Mouse (Mus musculus) liver, embryonic 11.5 days (tissue): ENCODE measurements around the gene Amer1. TPM values are rescaled to one million over a fixed set of nuclear protein-coding genes. Genes with fewer than 3 reads are reported as not detected.
A peak's percentile ranks its signal among the peaks of the same experiment; 100 is the strongest.

ENCODE experiments used
- ATAC-seq: fragments of 200-750 bp; cut with Nextera tagmentation; replicated peaks from 2 replicates; pipeline ENCODE4 v1.8.0; 2017; ENCODE audit warnings: moderate number of reproducible peaks, mild to moderate bottlenecking, moderate TSS enrichment, moderate library complexity; ENCODE audit not compliant: low FRiP score
- DNase-seq: peaks from one replicate; pipeline ENCODE4 v3.0.0-alpha.2; 2017; ENCODE audit warnings: low spot score
- H3K27ac ChIP-seq: fragments of 300-500 bp; sonication (generic); 2 replicates; pipeline ENCODE4 v1.5.1; 2014; ENCODE audit warnings: mild to moderate bottlenecking, low read depth, low read length, control low read depth
- H3K27me3 ChIP-seq: fragments of 300-500 bp; sonication (generic); replicated peaks from 2 replicates; pipeline ENCODE4 v1.6.1; 2014; ENCODE audit warnings: low read length, mixed read lengths; ENCODE audit not compliant: control insufficient read depth, insufficient read depth
- H3K36me3 ChIP-seq: fragments of 300-500 bp; sonication (generic); 2 replicates; pipeline ENCODE4 v1.6.1; 2014; ENCODE audit warnings: mild to moderate bottlenecking, low read length, moderate library complexity, mixed read lengths; ENCODE audit not compliant: control insufficient read depth, insufficient read depth
- H3K4me1 ChIP-seq: fragments of 300-500 bp; sonication (generic); replicated peaks from 2 replicates; pipeline ENCODE4 v1.6.1; 2014; ENCODE audit warnings: low read length, mixed read lengths; ENCODE audit not compliant: control insufficient read depth, insufficient read depth
- H3K4me2 ChIP-seq: fragments of 300-500 bp; sonication (generic); 2 replicates; pipeline ENCODE4 v1.6.1; 2014; ENCODE audit warnings: mild to moderate bottlenecking, control low read depth, moderate library complexity
- H3K4me3 ChIP-seq: fragments of 300-500 bp; sonication (generic); 2 replicates; pipeline ENCODE4 v1.5.1; 2014; ENCODE audit warnings: low read depth, low read length, control low read depth
- H3K9ac ChIP-seq: fragments of 300-500 bp; sonication (generic); 2 replicates; pipeline ENCODE4 v1.6.1; 2014; ENCODE audit warnings: low read depth, low read length, control low read depth
- H3K9me3 ChIP-seq: fragments of 300-500 bp; sonication (generic); 2 replicates; pipeline ENCODE4 v1.6.1; 2016; ENCODE audit warnings: low read length, inconsistent platforms, mixed read lengths; ENCODE audit not compliant: control insufficient read depth
- WGBS: fragments of 180-500 bp; shearing (Covaris S2); extraction: QIAGEN DNeasy Blood & Tissue Kit; methylation state at CpG from one replicate; pipeline ENCODE4 v1.1.7; 2014; 5-methylcytosine and 5-hydroxymethylcytosine counted together
- polyA plus RNA-seq: library from polyadenylated mRNA; unstranded; fragments of >200 nt; fragmentation: Nextera tagmentation; extraction: Ambion mirVana; gene quantifications from 2 replicates; pipeline ENCODE4 v1.2.1, GENCODE M21; 2014

Amer1 gene
- 5.5 and 6.1 TPM in 2 replicates for polyA plus RNA-seq

DNA sequence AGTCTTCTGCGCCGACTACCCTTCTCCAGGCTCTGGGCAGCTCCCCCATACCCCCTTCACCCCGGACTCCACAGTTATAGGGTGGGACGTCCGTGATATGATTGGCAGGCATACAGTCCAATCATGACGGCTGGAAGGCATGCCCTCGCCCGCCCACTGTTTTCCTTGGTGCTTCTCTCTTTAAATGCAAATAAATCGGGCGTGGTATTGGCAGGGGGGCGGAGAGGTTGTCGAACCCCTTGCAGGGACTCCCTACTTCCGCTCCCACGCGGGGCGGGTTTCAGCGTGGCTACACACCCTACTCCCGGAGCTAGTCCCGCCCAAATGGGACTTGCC, at the start of gene Amer1:
Amer1 (minus strand) TSS at position 97 of the 336 bp plus-strand sequence.
- Histone ChIP-seq H3K9me3 (no peaks in the 10 kb centered on the region), H3K27me3 (no peaks in the 10 kb centered on the region), H3K36me3 (no peaks in the 10 kb centered on the region), H3K4me3 (peak within 1 kb of the TSS; percentile 64), H3K4me1 (no peaks in the 10 kb centered on the region; the same call in 1 of the 2 replicates), H3K27ac (peak within 1 kb of the TSS; percentile 85), H3K9ac (peak within 1 kb of the TSS; percentile 66), H3K4me2 (peak within 1 kb of the TSS; percentile 73)
- WGBS: 9% methylated on average over 19 of the region's 19 CpGs
- DNase-seq: peak; percentile 82
- ATAC-seq: peak; percentile 95

DNA sequence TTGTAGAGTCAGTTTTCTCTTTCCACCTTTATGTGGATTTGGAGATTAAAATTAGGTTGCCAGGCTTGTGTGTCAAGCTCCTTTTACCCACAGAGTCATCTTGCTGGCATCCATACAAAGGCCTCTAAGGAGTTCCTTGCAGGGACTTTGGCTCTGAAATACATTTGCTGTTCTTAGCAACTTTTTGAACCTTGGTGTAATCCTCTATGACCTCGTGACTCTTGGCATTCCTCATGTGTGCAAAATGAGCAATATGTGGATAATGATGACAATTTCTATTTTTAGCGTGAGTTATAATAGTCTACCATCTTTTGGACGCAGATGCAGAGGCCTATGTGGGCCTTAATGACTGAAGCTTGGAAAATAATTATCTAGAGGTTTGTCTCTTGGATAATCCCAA, 12.5 kb upstream of the Amer1 start:
- no peak overlapping the region for H3K4me2 ChIP-seq
- no peaks in the 10 kb centered on the region for H3K9me3 ChIP-seq
- no peaks in the 10 kb centered on the region for H3K36me3 ChIP-seq
- H3K9ac ChIP-seq: no peak overlapping the region
- H3K27me3 ChIP-seq: no peaks in the 10 kb centered on the region
- H3K4me1 ChIP-seq: no peaks in the 10 kb centered on the region
- H3K27ac ChIP-seq: no peak overlapping the region
- DNase-seq: no peak
- ATAC-seq: no peak
- WGBS: 76% methylated on average over 3 of the region's 3 CpGs
- H3K4me3 ChIP-seq: no peak overlapping the region

DNA sequence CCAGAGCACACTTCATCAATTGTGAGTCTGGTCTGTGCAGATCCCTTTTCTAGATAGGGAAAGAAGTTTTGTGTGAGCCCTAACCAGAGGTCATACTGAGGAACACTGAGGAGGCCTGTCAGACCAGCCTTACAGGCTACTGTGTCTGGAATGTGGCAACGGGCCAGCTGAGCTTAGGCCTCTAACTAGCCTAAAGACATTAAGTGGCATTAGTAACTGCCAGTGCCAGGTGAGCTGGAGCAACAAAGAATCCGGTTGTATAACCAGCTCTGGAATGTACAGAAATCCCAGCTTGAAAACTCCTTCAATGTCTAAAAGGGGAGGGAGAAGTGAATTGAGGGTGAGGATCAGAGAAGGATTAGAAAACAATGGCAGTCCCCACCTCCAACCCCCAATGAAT, 1.2 kb upstream of the Amer1 start:
- no peak for ATAC-seq

DNA sequence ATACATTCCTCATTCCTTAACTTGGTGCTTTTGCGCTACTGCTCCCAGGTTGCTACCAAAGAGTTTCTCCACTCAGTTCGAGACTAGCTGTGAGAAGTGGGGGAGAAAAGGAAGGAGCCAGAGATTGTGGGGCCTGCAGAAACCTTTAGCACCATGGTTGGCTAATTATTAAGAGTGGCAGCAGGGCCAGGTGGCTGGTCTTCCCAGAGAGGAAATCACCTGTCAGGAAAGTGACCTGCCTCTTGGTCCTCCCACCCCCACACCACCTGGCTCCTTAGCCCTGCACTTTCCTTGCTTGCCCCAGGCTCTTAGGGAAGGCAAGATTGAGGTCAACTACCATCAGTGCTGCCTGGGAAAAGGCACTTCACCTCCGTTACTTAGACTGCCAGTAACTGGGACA, 469 bp upstream of the Amer1 start:
- Histone ChIP-seq H3K9ac (peak overlapping the region; percentile 26; the same call in 1 of the 2 replicates), H3K27me3 (no peaks in the 10 kb centered on the region), H3K4me3 (peak overlapping the region; percentile 64), H3K4me1 (no peaks in the 10 kb centered on the region; the same call in 1 of the 2 replicates), H3K36me3 (no peaks in the 10 kb centered on the region), H3K9me3 (no peaks in the 10 kb centered on the region), H3K27ac (no peak overlapping the region), H3K4me2 (peak overlapping the region; percentile 44)
- DNase-seq: no peak
- 49% methylated on average over 3 of the region's 3 CpGs for WGBS
- ATAC-seq: no peak

More for the DNA sequence above, 1.2 kb upstream of the Amer1 start:
- Histone ChIP-seq H3K27ac (no peak overlapping the region), H3K36me3 (no peaks in the 10 kb centered on the region), H3K4me2 (no peak overlapping the region), H3K27me3 (no peaks in the 10 kb centered on the region), H3K9ac (no peak overlapping the region), H3K4me1 (no peaks in the 10 kb centered on the region; the same call in 1 of the 2 replicates), H3K9me3 (no peaks in the 10 kb centered on the region), H3K4me3 (no peak overlapping the region)
- no peak for DNase-seq
- WGBS: 75% methylated on average over 2 of the region's 2 CpGs

DNA sequence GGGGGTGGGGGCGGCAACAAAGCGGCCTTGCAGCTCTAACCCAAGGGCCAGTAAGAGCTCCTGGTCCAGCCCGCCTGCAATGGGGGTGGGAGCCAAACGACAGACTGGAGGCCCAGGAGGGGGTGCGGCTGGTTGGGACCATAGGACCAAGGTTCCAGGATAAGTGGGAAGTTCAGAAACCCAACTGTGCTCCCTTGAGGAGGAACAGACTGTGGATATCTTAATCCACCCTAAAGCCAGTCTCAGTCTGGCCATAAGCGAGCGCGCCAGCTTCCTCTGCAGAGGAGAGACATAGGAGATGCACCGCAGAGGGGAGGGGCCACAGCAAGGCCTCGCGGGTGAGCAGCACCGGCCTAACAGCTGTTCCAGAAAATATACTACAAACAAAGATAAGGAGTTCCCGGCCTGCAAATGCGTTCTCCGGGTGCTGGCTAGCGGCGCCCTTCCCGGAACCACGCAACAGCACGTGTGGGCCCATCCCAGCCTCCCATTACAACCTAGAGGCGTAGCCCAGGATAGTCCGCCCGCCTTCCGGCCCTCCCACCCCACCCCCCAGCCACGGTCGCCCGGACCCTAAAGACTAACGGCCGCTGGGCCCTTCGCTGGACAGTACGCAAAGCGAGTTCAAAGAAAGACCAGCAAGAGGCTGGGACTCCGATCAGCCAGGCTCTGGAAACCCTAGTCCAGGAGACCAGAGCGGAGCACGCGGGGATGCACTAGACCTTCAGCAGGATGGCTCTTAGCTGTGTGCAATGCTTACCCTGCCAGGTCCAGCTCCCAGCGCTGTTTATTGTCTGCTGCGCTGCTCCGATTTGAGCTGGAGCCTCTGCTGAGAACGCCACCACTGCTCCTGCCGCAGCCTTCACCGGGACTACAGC, 535 bp downstream of the Amer1 start:
- H3K9ac ChIP-seq: peak overlapping the region; percentile 66
- peak overlapping the region; percentile 64 for H3K4me3 ChIP-seq
- DNase-seq (peak; percentile 75), ATAC-seq (peak; percentile 82)
- no peaks in the 10 kb centered on the region for H3K9me3 ChIP-seq
- peak overlapping the region; percentile 73 for H3K4me2 ChIP-seq
- H3K4me1 ChIP-seq: no peaks in the 10 kb centered on the region; the same call in 1 of the 2 replicates
- 17% methylated on average over 40 of the region's 42 CpGs for WGBS
- H3K27me3 ChIP-seq: no peaks in the 10 kb centered on the region
- H3K27ac ChIP-seq: peak overlapping the region; percentile 85
- H3K36me3 ChIP-seq: no peaks in the 10 kb centered on the region

- Histone ChIP-seq H3K9ac (peak overlapping the region; percentile 66), H3K4me3 (peak overlapping the region; percentile 64), H3K4me1 (no peaks in the 10 kb centered on the region; the same call in 1 of the 2 replicates), H3K27ac (no peak overlapping the region), H3K9me3 (no peaks in the 10 kb centered on the region), H3K36me3 (no peaks in the 10 kb centered on the region), H3K4me2 (peak overlapping the region; percentile 73), H3K27me3 (no peaks in the 10 kb centered on the region)
- WGBS: 42% methylated on average over 12 of the region's 12 CpGs
- DNase-seq (no peak), ATAC-seq (no peak)
Observed at GRCm38 (mm10) chrX:95443390-95443789, 1.3 kb downstream of the Amer1 start.

- H3K9me3 ChIP-seq: no peaks in the 10 kb centered on the region
- H3K4me1 ChIP-seq: no peaks in the 10 kb centered on the region; the same call in 1 of the 2 replicates
- no peaks in the 10 kb centered on the region for H3K36me3 ChIP-seq
- no peaks in the 10 kb centered on the region for H3K27me3 ChIP-seq
- DNase-seq: no peak
- H3K9ac ChIP-seq: no peak overlapping the region
- H3K4me2 ChIP-seq: no peak overlapping the region
- no peak overlapping the region for H3K4me3 ChIP-seq
- no peak for ATAC-seq
- no peak overlapping the region for H3K27ac ChIP-seq
- WGBS: 45% methylated on average over 1 of the region's 1 CpGs
Observed at GRCm38 (mm10) chrX:95442261-95442660, 2.4 kb downstream of the Amer1 start.

DNA sequence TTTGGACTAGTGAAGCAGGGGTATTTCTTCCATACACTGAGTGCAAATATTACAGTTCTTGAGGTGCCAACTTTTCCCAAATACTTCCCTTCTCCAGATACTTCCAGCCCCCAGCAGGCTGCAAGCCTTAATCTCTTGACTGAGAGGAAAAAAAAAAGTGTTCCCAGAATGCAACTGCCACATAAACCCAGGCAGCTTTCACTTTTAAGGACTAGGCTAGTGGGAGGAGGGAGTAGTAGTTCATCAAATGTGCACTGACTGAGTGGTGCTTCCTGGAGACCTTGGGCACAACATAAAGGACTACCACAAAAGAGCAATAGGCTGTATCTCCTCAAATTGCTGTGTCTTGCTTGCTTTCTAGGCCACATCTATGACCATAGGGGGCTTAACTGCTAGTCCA, 3.4 kb downstream of the Amer1 start:
- no peak overlapping the region for H3K27ac ChIP-seq
- DNase-seq (no peak), ATAC-seq (no peak)
- H3K36me3 ChIP-seq: no peaks in the 10 kb centered on the region
- no peaks in the 10 kb centered on the region for H3K9me3 ChIP-seq
- no peak overlapping the region for H3K4me3 ChIP-seq
- no peak overlapping the region for H3K9ac ChIP-seq
- no peak overlapping the region for H3K4me2 ChIP-seq
- no peaks in the 10 kb centered on the region; the same call in 1 of the 2 replicates for H3K4me1 ChIP-seq
- H3K27me3 ChIP-seq: no peaks in the 10 kb centered on the region

DNA sequence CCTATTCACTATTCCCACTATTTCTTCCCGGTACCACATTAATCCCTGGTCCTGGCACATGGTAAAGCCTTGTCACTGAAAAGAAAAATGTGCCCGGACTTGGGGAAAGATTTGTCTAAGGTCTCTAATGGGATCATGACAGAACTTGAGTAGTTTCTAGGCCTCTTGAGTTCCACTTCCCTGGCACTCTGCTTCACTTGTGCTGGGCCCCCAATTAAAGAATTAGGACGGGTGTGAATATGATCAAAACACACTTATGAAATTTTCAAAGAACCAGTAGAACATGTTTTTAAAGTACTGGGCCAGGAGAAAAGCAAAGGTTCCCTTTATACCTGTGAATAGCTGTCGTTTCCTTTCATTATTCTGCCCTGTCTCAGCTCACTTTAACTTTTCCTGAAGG, 6.2 kb downstream of the Amer1 start:
- WGBS: 83% methylated on average over 4 of the region's 4 CpGs

More for the DNA sequence above, 6.2 kb downstream of the Amer1 start:
- ATAC-seq (no peak), DNase-seq (no peak)
- Histone ChIP-seq H3K9me3 (no peaks in the 10 kb centered on the region), H3K36me3 (no peaks in the 10 kb centered on the region), H3K4me2 (no peak overlapping the region), H3K4me1 (no peaks in the 10 kb centered on the region; the same call in 1 of the 2 replicates), H3K27me3 (no peaks in the 10 kb centered on the region), H3K4me3 (no peak overlapping the region), H3K27ac (no peak overlapping the region), H3K9ac (no peak overlapping the region)
